Mouse (Mus musculus) stomach, postnatal 0 days (tissue): ENCODE measurements around the gene Alcam. TPM values are rescaled to one million over a fixed set of nuclear protein-coding genes. Genes with fewer than 3 reads are reported as not detected.

Source experiments
- ATAC-seq: fragments of 200-750 bp; cut with Nextera tagmentation; 2 replicates; pipeline ENCODE4 v1.8.0; 2017; ENCODE audit not compliant: low FRiP score, low TSS enrichment
- DNase-seq: peaks from one replicate; pipeline ENCODE4 v3.0.0-alpha.2; 2016; ENCODE audit warnings: low spot score
- H3K27ac ChIP-seq: fragments of 300-500 bp; sonication (generic); replicated peaks from 2 replicates; pipeline ENCODE4 v1.5.1; 2014; ENCODE audit warnings: mild to moderate bottlenecking, control low read depth
- H3K27me3 ChIP-seq: fragments of 300-500 bp; sonication (generic); 2 replicates; pipeline ENCODE4 v1.6.1; 2014; ENCODE audit warnings: low read length; ENCODE audit not compliant: control insufficient read depth, insufficient read depth
- H3K36me3 ChIP-seq: fragments of 300-500 bp; sonication (generic); 2 replicates; pipeline ENCODE4 v1.6.1; 2014; ENCODE audit warnings: low read length, mixed read lengths; ENCODE audit not compliant: control insufficient read depth, insufficient read depth
- H3K4me1 ChIP-seq: fragments of 300-500 bp; sonication (generic); replicated peaks from 2 replicates; pipeline ENCODE4 v1.6.1; 2014; ENCODE audit warnings: antibody characterized with exemption; ENCODE audit not compliant: control insufficient read depth, insufficient read depth
- H3K4me2 ChIP-seq: fragments of 300-500 bp; sonication (generic); replicated peaks from 2 replicates; pipeline ENCODE4 v1.6.1; 2014; ENCODE audit warnings: low read depth, mild to moderate bottlenecking, control low read depth, moderate library complexity
- H3K4me3 ChIP-seq: fragments of 300-500 bp; sonication (generic); 2 replicates; pipeline ENCODE4 v1.5.1; 2014; ENCODE audit warnings: low read depth, low read length, control low read depth
- H3K9ac ChIP-seq: fragments of 300-500 bp; sonication (generic); 2 replicates; pipeline ENCODE4 v1.6.1; 2014; ENCODE audit warnings: mild to moderate bottlenecking, low read length, control low read depth, mixed read lengths
- H3K9me3 ChIP-seq: fragments of 300-500 bp; sonication (generic); 2 replicates; pipeline ENCODE4 v1.6.1; 2016; ENCODE audit warnings: low read length; ENCODE audit not compliant: control insufficient read depth
- CTCF ChIP-seq: IDR thresholded peaks from 2 replicates; pipeline ENCODE4 v1.5.1; 2016; ENCODE audit warnings: antibody characterized with exemption, low read depth, mild to moderate bottlenecking, moderate library complexity
- EP300 ChIP-seq: optimal IDR thresholded peaks from 2 replicates; pipeline ENCODE3; 2016; ENCODE audit warnings: antibody characterized with exemption
- WGBS: fragments of 180-500 bp; shearing (Covaris S2); extraction: QIAGEN DNeasy Blood & Tissue Kit; methylation state at CpG from one replicate; pipeline ENCODE4 v1.1.7; 2014; 5-methylcytosine and 5-hydroxymethylcytosine counted together
- polyA plus RNA-seq: library from polyadenylated mRNA; unstranded; fragments of >200 nt; fragmentation: Nextera tagmentation; extraction: Ambion mirVana; gene quantifications from 2 replicates; pipeline ENCODE4 v1.2.1, GENCODE M21; 2015

Gene Alcam
- polyA plus RNA-seq, 1 experiment from 2014 or later: 20.4 TPM

DNA sequence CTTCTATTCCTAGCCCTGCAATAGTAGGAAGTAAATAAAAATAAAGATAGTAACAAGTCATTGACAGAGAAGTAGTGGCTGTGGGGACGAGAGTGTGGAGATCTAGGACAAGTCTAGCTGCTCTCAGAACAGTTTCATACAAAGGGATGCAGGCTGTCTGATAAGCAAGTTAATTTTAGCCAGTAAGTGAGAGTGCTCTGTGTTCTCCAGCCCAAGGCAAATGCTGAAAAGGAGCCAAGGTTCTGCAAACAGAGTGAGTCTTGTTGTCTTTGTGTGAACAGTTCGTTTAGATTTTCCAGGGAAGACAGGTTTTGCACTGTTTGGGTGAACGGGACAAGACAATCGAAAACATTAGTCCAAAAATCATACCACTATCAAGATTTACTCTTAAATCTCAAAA, 25.4 kb downstream of the Alcam start:
- DNase-seq: no peak
- 35% methylated on average over 4 of the region's 4 CpGs for WGBS

GRCm38 (mm10) chr16:52418568-52419158, 35.2 kb downstream of the Alcam start:
- Histone ChIP-seq H3K9me3 (no peaks in the 10 kb centered on the region), H3K27me3 (no peaks in the 10 kb centered on the region), H3K4me3 (no peak overlapping the region), H3K4me1 (no peaks in the 10 kb centered on the region), H3K36me3 (no peaks in the 10 kb centered on the region), H3K4me2 (no peak overlapping the region), H3K9ac (no peak overlapping the region), H3K27ac (no peak overlapping the region)
- ATAC-seq: no peak
- no peak for TF ChIP-seq CTCF
- TF ChIP-seq EP300: no peak
- WGBS: 52% methylated on average over 5 of the region's 5 CpGs
- no peak for DNase-seq

More for the DNA sequence above, 25.4 kb downstream of the Alcam start:
- Histone ChIP-seq H3K27ac (no peak overlapping the region), H3K4me2 (no peak overlapping the region), H3K4me1 (no peaks in the 10 kb centered on the region), H3K4me3 (no peak overlapping the region), H3K9me3 (no peaks in the 10 kb centered on the region), H3K36me3 (no peaks in the 10 kb centered on the region), H3K27me3 (no peaks in the 10 kb centered on the region), H3K9ac (no peak overlapping the region)
- ATAC-seq: no peak
- no peak for TF ChIP-seq EP300
- no peak for TF ChIP-seq CTCF

DNA sequence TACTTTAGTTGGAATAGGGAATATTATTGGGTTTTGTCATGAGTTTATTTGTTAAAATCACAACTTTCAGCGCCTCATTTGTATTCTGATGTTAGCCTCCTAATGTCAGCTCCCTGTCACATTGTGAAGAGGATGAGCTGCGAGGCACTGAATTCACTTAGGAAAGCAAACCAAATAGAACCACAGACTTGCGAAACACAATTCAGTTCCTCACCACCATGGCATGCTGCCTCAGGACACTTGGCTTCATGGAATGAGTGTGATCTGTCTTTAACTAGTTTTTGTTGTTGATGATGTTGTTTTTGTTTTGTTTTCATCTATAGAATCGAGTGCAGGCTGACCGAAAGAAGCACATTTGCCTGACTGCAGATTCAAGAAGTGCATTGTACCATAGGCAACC, 35.9 kb downstream of the Alcam start:
- no peak overlapping the region for H3K4me2 ChIP-seq
- TF ChIP-seq EP300: no peak
- TF ChIP-seq CTCF: no peak
- no peaks in the 10 kb centered on the region for H3K9me3 ChIP-seq
- no peaks in the 10 kb centered on the region for H3K4me1 ChIP-seq
- ATAC-seq (no peak), DNase-seq (no peak)
- no peak overlapping the region for H3K4me3 ChIP-seq
- H3K27ac ChIP-seq: no peak overlapping the region
- H3K27me3 ChIP-seq: no peaks in the 10 kb centered on the region
- no peaks in the 10 kb centered on the region for H3K36me3 ChIP-seq
- no peak overlapping the region for H3K9ac ChIP-seq
- 71% methylated on average over 5 of the region's 5 CpGs for WGBS

DNA sequence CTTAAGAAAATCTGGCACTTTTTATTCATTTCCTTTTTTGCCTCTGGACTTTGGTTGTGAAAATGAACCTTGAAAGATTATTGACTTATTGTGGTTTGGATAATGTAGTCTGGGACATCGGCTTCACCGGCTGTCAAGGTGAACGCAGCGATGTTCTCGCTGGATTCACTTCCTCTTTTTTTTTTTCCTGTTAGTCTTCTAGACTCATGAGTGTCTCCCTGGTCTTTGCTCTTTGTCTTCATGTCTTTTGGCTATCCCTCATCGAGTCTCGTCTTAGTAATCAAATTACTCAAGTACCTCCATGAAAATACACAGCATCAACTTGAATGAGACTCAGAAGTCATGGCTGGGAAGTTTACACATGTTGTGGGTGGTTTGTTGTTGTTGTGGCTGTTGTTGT, 36.7 kb downstream of the Alcam start:
- no peaks in the 10 kb centered on the region for H3K4me1 ChIP-seq
- no peak for TF ChIP-seq EP300
- no peak for TF ChIP-seq CTCF
- no peak overlapping the region for H3K4me2 ChIP-seq
- 84% methylated on average over 7 of the region's 7 CpGs for WGBS
- H3K4me3 ChIP-seq: no peak overlapping the region
- H3K27me3 ChIP-seq: no peaks in the 10 kb centered on the region
- ATAC-seq (no peak), DNase-seq (no peak)
- H3K9me3 ChIP-seq: no peaks in the 10 kb centered on the region
- no peak overlapping the region for H3K27ac ChIP-seq
- no peak overlapping the region for H3K9ac ChIP-seq
- H3K36me3 ChIP-seq: no peaks in the 10 kb centered on the region

- Histone ChIP-seq H3K36me3 (no peaks in the 10 kb centered on the region), H3K4me1 (no peaks in the 10 kb centered on the region), H3K9ac (no peak overlapping the region), H3K27me3 (no peaks in the 10 kb centered on the region), H3K4me3 (no peak overlapping the region), H3K4me2 (no peak overlapping the region), H3K9me3 (no peaks in the 10 kb centered on the region), H3K27ac (no peak overlapping the region)
- 69% methylated on average over 3 of the region's 3 CpGs for WGBS
- TF ChIP-seq CTCF (no peak), EP300 (no peak)
- ATAC-seq: no peak
- no peak for DNase-seq
These were observed 40.2 kb downstream of the Alcam start for GRCm38 (mm10) chr16:52413714-52414113.

DNA sequence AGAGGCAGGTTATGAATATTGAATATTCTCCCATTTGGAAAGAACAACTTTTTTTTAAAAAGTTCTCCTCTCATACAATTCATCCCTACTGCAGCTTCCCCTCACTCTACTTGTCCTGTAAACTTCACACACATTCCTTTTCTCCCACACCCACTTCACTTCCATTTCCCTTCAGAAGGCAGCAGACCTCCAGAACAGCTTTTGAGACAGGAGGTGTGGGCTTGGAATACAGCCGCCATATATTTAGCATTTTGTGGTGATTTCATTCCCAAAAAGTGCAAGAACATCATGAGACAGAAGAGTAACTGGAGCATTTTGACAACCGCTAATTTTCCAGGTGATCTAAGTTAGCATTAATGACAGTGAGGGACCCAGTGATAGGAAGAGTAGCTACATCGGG, 47.8 kb downstream of the Alcam start:
- WGBS: 95% methylated on average over 3 of the region's 3 CpGs
- Histone ChIP-seq H3K27ac (no peak overlapping the region), H3K9me3 (no peaks in the 10 kb centered on the region), H3K4me3 (no peak overlapping the region), H3K4me2 (no peak overlapping the region), H3K9ac (no peak overlapping the region), H3K4me1 (no peaks in the 10 kb centered on the region), H3K36me3 (no peaks in the 10 kb centered on the region), H3K27me3 (no peaks in the 10 kb centered on the region)
- TF ChIP-seq CTCF: no peak
- TF ChIP-seq EP300: no peak
- DNase-seq: no peak
- ATAC-seq: no peak
